Mouse (Mus musculus): ENCODE data around the gene Cyp39a1.

GRCm38 (mm10) chr17:43666576-43667289 is 492 bp upstream of the Cyp39a1 start, which contains the start of gene Slc25a27:
- TF ChIP-seq POLR2A (IDR thresholded peaks at IDR 0.05; ENCODE audit: insufficient read length, low read depth) (peak; percentile 32), MAX (IDR thresholded peaks at IDR 0.05; ENCODE audit: low read depth) (no peak), MYOG (IDR thresholded peaks at IDR 0.05; ENCODE audit: control insufficient read depth in 1 of 3, insufficient read depth in 1 of 3, insufficient read length in 2 of 3, low read depth in 2 of 3) (no peak), MYOD1 (IDR thresholded peaks at IDR 0.05; ENCODE audit: control insufficient read depth in 1 of 3, insufficient read length in 2 of 3, low read depth in 2 of 3) (no peak), USF1 (IDR thresholded peaks at IDR 0.05; ENCODE audit: low read depth) (no peak), CEBPB (IDR thresholded peaks at IDR 0.05; ENCODE audit: insufficient read depth, poor library complexity, severe bottlenecking) (no peak)
